Mouse (Mus musculus) liver, embryonic 16.5 days (tissue): Measurements from ENCODE around the gene Exoc2. TPM values are rescaled to one million over a fixed set of nuclear protein-coding genes. Genes with fewer than 3 reads are reported as not detected.

Experiments
- ATAC-seq: fragments of 200-750 bp; cut with Nextera tagmentation; 2 replicates; pipeline ENCODE4 v1.8.0; 2017; ENCODE audit warnings: low read depth, mild to moderate bottlenecking, moderate number of reproducible peaks, moderate library complexity
- H3K27ac ChIP-seq: fragments of 300-500 bp; sonication (generic); 2 replicates; pipeline ENCODE4 v1.5.1; 2014; ENCODE audit warnings: mild to moderate bottlenecking, low read length
- H3K27me3 ChIP-seq: fragments of 300-500 bp; sonication (generic); 2 replicates; pipeline ENCODE4 v1.6.1; 2014; ENCODE audit warnings: low read depth, low read length, mixed read lengths; ENCODE audit not compliant: control insufficient read depth, insufficient read depth
- H3K36me3 ChIP-seq: fragments of 300-500 bp; sonication (generic); 2 replicates; pipeline ENCODE4 v1.6.1; 2014; ENCODE audit warnings: mild to moderate bottlenecking; ENCODE audit not compliant: control insufficient read depth, insufficient read depth
- H3K4me1 ChIP-seq: fragments of 300-500 bp; sonication (generic); 2 replicates; pipeline ENCODE4 v1.6.1; 2014; ENCODE audit warnings: low read depth, low read length, mixed read lengths; ENCODE audit not compliant: control insufficient read depth
- H3K4me2 ChIP-seq: fragments of 300-500 bp; sonication (generic); 2 replicates; pipeline ENCODE4 v1.6.1; 2014; ENCODE audit warnings: low read depth, low read length, mixed read lengths
- H3K4me3 ChIP-seq: fragments of 300-500 bp; sonication (generic); 2 replicates; pipeline ENCODE4 v1.5.1; 2014; ENCODE audit warnings: low read depth, mild to moderate bottlenecking, low read length
- H3K9ac ChIP-seq: fragments of 300-500 bp; sonication (generic); 2 replicates; pipeline ENCODE4 v1.6.1; 2014; ENCODE audit warnings: low read depth, low read length
- H3K9me3 ChIP-seq: fragments of 300-500 bp; sonication (generic); replicated peaks from 2 replicates; pipeline ENCODE4 v1.6.1; 2016; ENCODE audit warnings: low read length; ENCODE audit not compliant: control insufficient read depth
- WGBS: fragments of 180-500 bp; shearing (Covaris S2); extraction: QIAGEN DNeasy Blood & Tissue Kit; methylation state at CpG from one replicate; pipeline ENCODE4 v1.1.7; 2014; ENCODE audit not compliant: insufficient replicate concordance; 5-methylcytosine and 5-hydroxymethylcytosine counted together
- polyA plus RNA-seq: library from polyadenylated mRNA; unstranded; fragments of >200 nt; fragmentation: Nextera tagmentation; extraction: Ambion mirVana; gene quantifications from 2 replicates; pipeline ENCODE4 v1.2.1, GENCODE M21; 2015

The Exoc2 gene
- polyA plus RNA-seq, 1 experiment from 2014 or later = 11.7 TPM

DNA sequence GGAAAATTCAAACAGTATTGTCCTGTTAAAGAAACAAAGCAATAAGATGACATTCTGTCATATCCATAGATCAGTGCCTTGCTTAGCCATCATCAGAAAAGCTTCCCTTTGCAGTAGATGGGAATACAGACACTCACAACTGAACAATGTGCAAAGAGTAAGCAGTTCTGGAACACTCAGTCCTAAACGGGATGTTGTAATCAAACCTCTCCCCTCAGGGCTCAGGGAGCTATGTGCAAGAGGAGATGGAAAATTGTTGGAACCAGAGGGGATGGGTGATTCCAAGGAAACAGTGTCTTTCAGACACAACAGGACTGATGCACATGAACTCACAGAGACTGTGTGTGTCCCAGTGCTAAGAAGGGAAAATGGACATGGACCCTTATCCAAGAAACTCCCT lies 125.9 kb downstream of the Exoc2 start:
- Histone ChIP-seq H3K4me2 (no peak overlapping the region), H3K36me3 (no peaks in the 10 kb centered on the region), H3K4me1 (no peaks in the 10 kb centered on the region), H3K9me3 (no peaks in the 10 kb centered on the region), H3K9ac (no peak overlapping the region), H3K27ac (no peak overlapping the region), H3K27me3 (no peaks in the 10 kb centered on the region), H3K4me3 (no peak overlapping the region)
- ATAC-seq = no peak
- 59% methylated on average over 1 of the region's 1 CpGs for WGBS

DNA sequence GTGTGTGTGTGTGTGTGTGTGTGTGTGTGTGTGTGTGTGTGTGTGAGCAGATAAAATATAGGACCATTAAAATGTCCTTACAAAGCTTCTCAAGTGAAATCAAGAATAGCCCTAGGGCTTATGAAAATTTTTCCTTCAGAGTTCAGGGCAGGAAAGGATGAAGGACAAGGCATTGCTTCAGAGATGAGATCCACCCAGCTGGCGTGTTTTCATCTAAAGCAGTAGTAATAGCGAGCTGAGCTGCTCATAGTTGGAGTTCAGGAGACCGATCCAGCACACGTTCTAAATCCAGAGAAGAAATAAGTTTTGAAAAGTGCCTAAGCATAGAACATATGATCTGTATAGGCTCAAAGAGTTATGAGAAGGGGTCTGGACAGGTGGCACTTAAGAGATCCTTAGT lies 127.4 kb downstream of the Exoc2 start:
- Histone ChIP-seq H3K36me3 (no peaks in the 10 kb centered on the region), H3K4me3 (no peak overlapping the region), H3K9me3 (no peaks in the 10 kb centered on the region), H3K4me2 (no peak overlapping the region), H3K4me1 (no peaks in the 10 kb centered on the region), H3K9ac (no peak overlapping the region), H3K27me3 (no peaks in the 10 kb centered on the region), H3K27ac (no peak overlapping the region)
- ATAC-seq = no peak
- 81% methylated on average over 4 of the region's 4 CpGs for WGBS

GRCm38 (mm10) chr13:30843049-30843448 lies 130.8 kb downstream of the Exoc2 start:
- H3K4me2 ChIP-seq = no peak overlapping the region
- H3K9ac ChIP-seq = no peak overlapping the region
- 69% methylated on average over 4 of the region's 4 CpGs for WGBS
- H3K4me1 ChIP-seq = no peaks in the 10 kb centered on the region
- H3K36me3 ChIP-seq = no peaks in the 10 kb centered on the region
- H3K4me3 ChIP-seq = no peak overlapping the region
- H3K27ac ChIP-seq = no peak overlapping the region
- ATAC-seq = no peak
- no peaks in the 10 kb centered on the region for H3K27me3 ChIP-seq
- H3K9me3 ChIP-seq = no peaks in the 10 kb centered on the region

- H3K9ac ChIP-seq = no peak overlapping the region
- H3K4me2 ChIP-seq = no peak overlapping the region
- no peaks in the 10 kb centered on the region for H3K9me3 ChIP-seq
- no peaks in the 10 kb centered on the region for H3K36me3 ChIP-seq
- no peak overlapping the region for H3K27ac ChIP-seq
- ATAC-seq = no peak
- H3K27me3 ChIP-seq = no peaks in the 10 kb centered on the region
- no peaks in the 10 kb centered on the region for H3K4me1 ChIP-seq
- no peak overlapping the region for H3K4me3 ChIP-seq
- WGBS = 61% methylated on average over 2 of the region's 2 CpGs
These were observed 132.1 kb downstream of the Exoc2 start for GRCm38 (mm10) chr13:30841843-30842242.

GRCm38 (mm10) chr13:30841306-30841705 lies 132.6 kb downstream of the Exoc2 start:
- ATAC-seq = no peak
- Histone ChIP-seq H3K27me3 (no peaks in the 10 kb centered on the region), H3K9ac (no peak overlapping the region), H3K9me3 (no peaks in the 10 kb centered on the region), H3K4me1 (no peaks in the 10 kb centered on the region), H3K36me3 (no peaks in the 10 kb centered on the region), H3K4me3 (no peak overlapping the region), H3K27ac (no peak overlapping the region), H3K4me2 (no peak overlapping the region)
- 73% methylated on average over 4 of the region's 4 CpGs for WGBS

- Histone ChIP-seq H3K4me1 (no peaks in the 10 kb centered on the region), H3K4me2 (no peak overlapping the region), H3K36me3 (no peaks in the 10 kb centered on the region), H3K9me3 (no peaks in the 10 kb centered on the region), H3K27me3 (no peaks in the 10 kb centered on the region), H3K4me3 (no peak overlapping the region), H3K9ac (no peak overlapping the region), H3K27ac (no peak overlapping the region)
- WGBS = 58% methylated on average over 3 of the region's 3 CpGs
- ATAC-seq = peak; percentile 71; the same call in 1 of the 2 replicates
These were observed 133.2 kb downstream of the Exoc2 start for GRCm38 (mm10) chr13:30840700-30841099.

DNA sequence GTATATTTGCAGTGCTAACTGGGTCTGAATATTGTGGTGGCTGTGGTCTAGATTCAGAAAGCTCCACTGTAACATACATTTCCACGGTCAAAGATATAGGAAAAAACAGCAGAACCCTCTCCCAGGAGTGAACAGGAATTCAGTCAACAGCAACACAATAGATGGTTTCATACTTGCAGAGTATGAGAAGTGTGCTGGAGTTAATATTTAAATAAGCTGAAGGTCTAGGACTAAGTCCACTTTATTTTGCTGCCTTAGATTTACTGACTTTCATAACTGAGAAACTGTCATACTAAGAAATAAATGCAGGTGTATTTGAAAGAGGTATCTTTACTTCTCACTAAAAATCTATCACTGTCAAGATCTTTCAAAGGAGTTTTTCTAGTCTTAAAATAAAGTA lies 137.6 kb downstream of the Exoc2 start:
- Histone ChIP-seq H3K4me3 (no peak overlapping the region), H3K36me3 (no peaks in the 10 kb centered on the region), H3K4me2 (no peak overlapping the region), H3K9me3 (no peaks in the 10 kb centered on the region), H3K9ac (no peak overlapping the region), H3K27ac (no peak overlapping the region), H3K27me3 (no peaks in the 10 kb centered on the region), H3K4me1 (no peaks in the 10 kb centered on the region; the same call in none of the 2 replicates)
- no peak for ATAC-seq
- 64% methylated on average over 1 of the region's 1 CpGs for WGBS

DNA sequence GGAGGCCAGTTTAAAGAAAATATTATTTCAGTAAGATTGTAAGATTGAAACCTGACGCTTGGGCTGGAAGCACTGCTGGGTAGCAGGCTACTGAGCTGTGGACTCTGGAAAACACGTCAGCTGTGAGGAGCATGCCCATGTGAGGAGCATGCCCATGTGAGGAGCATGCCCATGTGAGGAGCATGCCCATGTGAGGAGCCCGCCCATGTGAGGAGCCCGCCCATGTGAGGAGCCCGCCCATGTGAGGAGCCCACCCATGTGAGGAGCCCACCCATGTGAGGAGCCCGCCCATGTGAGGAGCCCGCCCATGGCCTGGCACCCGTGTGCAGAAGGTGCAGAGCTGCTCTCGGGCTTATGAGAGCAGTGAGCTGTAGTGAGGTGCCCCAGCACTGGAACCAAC lies 139.0 kb downstream of the Exoc2 start:
- Histone ChIP-seq H3K4me3 (no peak overlapping the region), H3K4me1 (no peaks in the 10 kb centered on the region; the same call in none of the 2 replicates), H3K4me2 (peak overlapping the region; percentile 41; the same call in 1 of the 2 replicates), H3K9me3 (no peaks in the 10 kb centered on the region), H3K27ac (no peak overlapping the region), H3K27me3 (no peaks in the 10 kb centered on the region), H3K9ac (no peak overlapping the region), H3K36me3 (no peaks in the 10 kb centered on the region)
- ATAC-seq = no peak
- 46% methylated on average over 9 of the region's 9 CpGs for WGBS

GRCm38 (mm10) chr13:30834349-30834748 lies 139.5 kb downstream of the Exoc2 start:
- WGBS = 16% methylated on average over 6 of the region's 6 CpGs
- H3K4me2 ChIP-seq = peak overlapping the region; percentile 41

More at GRCm38 (mm10) chr13:30834349-30834748, 139.5 kb downstream of the Exoc2 start:
- Histone ChIP-seq H3K36me3 (no peaks in the 10 kb centered on the region), H3K27me3 (no peaks in the 10 kb centered on the region), H3K4me3 (peak overlapping the region; percentile 19; the same call in 1 of the 2 replicates), H3K4me1 (no peaks in the 10 kb centered on the region; the same call in none of the 2 replicates), H3K9me3 (no peaks in the 10 kb centered on the region), H3K27ac (no peak overlapping the region), H3K9ac (no peak overlapping the region)
- ATAC-seq = no peak
